Mouse (Mus musculus) spleen, postnatal 4 days (tissue): Measurements from ENCODE around the gene Hoxa4.

Source experiments
- DNase-seq, 2 experiments: peaks; one replicate each; pipeline ENCODE4 v3.0.0; 2022; ENCODE audit warnings: low spot score in 2 of 2

Hoxa4 gene

DNA sequence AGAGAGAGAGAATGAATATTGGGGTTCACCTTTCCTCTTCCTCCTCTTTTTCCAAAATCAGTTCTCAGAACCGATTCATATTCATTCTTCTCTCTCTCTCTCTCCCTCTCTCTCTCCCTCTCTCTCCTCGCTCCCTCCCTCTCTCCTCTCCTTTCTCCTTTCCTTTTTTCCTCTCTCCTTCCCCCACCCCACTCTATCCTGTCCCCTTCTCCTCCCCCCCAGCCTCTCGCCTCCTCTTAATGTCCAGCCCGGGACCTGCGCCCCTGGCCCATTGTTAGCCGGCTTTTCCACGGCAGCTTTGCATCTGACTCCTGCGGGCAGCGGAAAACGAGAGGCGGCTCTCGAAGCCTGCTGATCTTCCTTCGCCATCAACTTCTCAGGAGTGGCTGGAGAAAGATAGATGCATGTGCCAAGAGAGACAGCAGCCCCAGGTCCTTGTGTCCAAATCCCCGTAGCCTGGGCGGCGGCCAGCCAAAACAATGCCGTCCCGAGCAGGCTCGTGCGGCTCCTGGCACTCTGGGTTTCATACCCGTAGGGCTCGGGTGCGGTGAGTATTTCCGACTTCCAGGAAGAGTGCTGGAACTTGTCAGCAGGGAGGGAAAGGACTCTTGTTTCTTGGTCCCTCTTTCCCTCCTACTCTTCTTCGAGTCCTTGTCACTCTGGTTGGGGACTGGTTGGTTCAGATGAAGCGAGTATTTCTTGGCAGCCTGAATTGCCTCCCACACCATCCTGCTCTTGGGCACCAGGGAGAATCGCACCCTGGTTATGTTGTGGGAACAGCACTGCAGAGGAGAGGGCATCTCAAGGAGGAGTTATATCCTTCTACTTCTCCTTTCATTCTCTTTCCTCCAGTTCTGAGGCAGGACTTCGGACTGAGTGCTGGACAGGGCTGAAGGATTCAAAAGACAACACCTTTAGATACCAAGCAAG lies 25.8 kb downstream of the Hoxa4 start:
- DNase-seq: peak in 1 of 2 experiments; percentile 56

DNA sequence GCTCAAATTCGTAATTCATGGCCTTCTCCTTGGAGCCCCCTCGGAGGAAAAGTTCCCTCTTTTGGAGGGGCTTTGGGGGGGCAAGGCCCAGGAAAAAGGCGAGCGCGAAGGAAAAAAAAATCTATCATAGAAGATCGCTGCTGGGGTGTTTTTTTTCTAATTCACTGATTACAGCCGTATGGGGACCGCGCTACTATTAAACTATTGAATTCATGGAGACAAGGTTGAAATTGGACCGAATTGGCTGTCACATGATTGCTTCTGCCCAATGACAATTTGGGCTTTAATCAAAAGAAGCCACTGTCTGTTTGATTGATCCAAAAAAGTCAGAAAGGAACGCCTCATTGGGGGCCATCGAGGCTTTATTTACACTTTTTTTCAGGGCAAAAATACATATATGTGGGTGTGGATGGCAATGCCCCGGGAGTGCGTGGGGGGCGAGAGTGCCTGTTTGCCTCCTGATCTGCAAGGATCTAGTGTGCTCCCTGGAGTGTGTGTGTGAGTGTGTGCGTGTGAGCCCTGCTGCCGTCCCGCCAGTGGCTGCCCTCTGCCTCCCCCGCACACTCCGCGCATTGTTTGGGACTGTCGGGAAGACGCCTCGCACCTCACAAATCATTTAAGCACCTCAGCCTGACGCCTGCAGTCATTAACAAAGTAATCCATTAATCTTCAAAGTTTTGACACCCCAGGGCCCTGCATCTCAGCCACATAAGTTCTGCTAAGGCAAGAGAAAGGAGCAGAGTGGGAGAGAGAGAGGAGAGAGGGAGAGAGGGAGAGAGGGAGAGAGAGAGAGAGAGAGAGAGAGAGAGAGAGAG lies 26.7 kb downstream of the Hoxa4 start, which contains the start of gene Hoxa2:
Gene Hoxa2, minus strand, starts transcription at position 206 of the 815 bp plus-strand sequence.
- DNase-seq: peak in 1 of 2 experiments; percentile 61

DNA sequence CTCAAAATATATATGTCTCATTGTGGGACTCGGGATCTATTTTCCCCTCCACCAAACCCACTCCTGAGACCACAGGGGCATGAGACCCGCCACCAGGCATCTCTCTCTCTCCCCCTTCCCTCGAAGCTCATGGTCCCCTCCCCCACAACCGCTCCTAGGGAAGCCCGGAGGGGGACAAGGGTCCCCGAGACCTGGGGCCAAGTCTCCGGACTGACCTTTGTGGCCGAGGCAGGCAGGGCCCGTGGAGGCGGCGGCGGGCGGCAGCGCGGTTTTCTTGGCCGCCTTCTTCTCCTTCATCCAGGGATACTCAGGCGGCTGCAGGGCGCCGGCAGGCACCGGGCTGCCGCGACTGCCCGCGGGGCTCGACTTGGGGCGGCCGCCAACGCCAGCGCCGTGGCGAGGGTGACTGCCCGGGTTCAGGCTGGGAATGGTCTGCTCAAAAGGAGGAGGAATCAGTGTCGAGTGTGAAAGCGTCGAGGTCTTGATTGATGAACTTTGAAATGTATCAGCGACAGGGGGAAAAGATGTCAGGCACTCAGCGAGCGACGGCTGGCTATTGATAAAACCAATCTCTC lies 27.4 kb downstream of the Hoxa4 start:
- DNase-seq: peak in 1 of 2 experiments; percentile 59

DNA sequence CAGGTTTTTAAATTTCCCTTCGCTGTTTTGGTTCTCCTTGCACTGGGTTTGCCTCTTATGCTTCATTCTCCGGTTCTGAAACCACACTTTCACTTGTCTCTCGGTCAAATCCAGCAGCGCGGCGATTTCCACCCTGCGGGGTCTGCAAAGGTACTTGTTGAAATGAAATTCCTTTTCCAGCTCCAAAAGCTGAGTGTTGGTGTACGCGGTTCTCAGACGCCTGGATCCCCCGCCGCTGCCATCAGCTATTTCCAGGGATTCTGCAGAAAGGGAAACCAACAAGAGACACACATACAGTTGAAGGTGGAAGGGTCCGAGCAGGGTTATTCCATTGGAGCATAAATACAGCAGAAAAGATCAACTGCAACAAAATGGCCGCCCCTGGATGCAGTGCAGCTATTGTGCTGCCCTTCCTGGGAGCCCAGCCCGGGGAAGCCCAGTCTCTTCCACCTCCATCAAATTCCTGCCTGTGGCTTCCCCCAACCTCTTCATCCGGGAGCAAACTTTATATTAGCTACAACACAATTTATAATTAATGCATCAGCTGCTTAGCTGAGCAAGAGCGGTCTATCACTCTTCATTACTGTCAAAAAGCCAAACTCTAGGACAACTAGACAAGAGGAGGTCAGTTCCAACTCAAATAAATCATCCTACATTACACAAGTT lies 28.1 kb downstream of the Hoxa4 start:
- DNase-seq: no peak

DNA sequence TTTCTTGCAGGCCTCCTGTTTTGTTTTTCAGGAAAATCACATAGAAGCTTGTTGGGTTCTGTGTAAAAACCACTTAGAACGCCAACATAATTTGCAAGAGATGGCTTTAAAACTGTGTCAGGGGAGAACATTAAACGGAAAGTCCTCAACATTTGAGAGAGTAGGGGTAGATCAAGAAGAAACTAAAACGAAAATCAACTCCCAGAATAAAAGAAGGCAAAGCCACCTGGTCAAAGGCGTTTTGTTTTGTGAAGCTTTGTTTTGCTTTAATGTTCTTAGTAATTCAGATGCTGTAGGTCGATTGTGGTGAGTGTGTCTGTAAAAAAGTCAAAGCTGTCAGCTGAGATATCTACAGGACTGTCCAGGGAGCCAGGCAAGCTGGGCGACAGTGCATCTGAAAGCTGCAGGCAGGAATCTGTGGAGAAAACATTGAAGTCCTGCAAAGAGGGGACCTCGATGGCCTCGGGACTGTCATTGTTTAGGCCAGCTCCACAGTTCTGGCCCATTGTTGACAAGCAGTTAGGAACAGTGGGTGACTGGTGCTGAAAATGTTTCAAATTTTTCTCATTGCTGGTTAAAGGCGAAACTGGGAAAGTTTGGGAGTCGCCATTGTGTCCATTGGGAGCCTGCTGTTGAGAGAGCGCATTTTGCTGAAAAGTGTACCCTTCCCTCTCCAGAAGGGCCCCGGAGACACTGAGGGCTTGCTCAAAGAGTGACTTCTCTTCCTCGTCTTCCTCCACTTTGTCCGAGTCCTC lies 28.8 kb downstream of the Hoxa4 start:
- no peak for DNase-seq

DNA sequence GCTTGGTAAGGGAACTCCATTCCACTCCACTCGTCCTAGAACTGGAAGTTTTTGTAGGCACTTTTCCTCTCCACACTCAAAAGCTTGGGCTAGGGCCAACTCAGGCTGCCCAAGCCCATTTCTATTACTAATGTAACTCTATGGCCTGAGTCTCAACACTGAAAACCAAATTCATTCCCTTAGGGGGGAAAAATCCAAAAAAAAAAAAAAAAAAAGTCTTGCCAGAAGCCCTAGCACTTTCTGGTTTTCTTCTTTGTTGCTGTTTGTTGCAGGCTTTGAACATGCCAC lies 29.5 kb downstream of the Hoxa4 start:
- DNase-seq: no peak

DNA sequence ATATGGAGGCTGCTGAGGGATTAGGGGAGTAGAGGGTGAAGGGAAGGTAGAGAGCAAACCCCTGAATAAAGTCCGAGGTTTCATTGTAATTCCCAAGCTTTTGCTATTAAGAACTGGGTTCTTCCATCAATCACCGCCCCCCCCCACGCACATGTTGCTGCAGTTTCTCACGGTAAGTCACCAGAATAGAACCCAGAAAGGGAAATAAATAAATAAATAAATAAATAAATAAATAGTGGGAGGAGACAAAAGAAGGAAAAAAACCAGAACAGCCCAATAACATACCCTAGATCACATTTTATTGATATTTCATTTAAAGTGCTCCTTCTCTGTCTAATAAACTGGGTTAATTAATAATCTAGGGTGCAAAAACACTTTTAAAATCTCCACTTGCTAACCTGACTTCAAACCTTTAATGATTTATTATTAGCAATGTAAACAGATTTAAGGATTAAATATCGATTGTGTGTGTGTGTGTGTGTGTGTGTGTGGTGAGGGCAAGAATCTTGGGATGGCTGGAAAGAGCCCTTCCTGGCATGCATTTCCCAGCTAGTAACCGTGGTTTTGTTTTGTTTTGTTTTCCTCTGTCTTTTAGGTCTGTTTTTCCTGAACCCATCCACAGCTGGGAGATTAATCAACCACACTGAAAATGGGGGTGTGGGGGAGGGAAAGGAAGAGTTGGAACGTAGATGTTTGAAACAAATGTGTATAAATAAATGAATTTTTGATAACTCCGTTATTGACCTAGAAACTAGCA lies 30.0 kb downstream of the Hoxa4 start:
- DNase-seq: no peak

DNA sequence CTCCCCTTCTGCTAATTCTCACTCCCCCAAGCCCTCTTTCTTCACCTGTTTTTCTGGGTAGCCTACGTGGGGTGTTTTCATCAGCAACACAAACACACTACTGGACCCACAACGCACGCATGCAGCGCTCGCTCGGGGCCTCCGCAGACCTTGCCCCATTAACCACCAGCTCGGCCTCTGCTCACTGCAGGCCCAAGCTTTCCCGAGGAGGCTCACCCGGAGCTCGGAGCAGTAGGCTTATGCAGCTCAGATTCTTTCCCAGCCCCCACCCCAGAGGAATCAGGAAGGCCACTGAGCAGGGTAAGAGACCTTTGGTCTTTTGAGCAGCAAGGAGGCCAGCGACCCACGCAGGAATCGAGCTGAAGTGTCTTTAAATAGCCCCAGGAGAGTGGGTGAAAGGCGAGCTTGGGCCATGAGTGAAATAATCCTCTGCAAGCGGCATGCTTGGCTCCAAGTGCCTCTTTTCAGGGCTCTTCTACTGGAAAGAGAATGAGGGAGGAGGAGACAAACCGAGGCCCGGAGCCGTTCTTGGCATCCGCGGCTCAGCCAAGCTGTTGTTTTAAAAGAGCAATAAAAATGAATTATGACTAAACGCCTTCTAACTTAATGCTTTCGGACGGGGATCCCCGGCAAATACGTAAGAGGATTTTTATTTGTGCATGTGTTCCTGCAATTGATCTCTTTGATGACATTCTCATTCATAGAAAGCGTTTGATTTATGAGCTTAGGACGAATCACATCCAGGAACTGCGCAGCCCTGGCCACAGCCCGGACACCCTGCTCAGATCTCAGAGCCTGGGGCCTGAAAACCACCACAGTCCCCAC lies 30.8 kb downstream of the Hoxa4 start:
- peak in 1 of 2 experiments; percentile 55 for DNase-seq

DNA sequence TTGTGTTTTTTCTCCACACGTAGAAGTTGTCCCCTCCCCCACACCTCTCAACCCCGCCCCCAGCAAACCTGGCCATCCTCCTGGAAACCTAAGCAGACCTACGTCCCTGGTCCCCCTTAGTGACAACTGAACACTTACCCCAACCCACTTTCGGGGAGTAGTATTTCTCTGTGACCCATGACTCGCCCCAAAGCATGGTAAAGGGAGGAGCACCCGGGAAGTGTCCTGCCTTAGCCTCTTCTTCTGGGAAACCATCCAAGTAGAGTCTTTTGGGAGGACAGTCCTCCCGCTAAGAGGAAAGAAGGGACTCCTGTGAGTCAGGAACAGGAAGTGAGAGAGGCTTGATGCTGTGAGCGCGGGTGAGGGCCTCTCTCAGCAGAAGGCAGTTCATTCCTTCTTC lies 31.6 kb downstream of the Hoxa4 start:
- peak in 1 of 2 experiments; percentile 55 for DNase-seq

DNA sequence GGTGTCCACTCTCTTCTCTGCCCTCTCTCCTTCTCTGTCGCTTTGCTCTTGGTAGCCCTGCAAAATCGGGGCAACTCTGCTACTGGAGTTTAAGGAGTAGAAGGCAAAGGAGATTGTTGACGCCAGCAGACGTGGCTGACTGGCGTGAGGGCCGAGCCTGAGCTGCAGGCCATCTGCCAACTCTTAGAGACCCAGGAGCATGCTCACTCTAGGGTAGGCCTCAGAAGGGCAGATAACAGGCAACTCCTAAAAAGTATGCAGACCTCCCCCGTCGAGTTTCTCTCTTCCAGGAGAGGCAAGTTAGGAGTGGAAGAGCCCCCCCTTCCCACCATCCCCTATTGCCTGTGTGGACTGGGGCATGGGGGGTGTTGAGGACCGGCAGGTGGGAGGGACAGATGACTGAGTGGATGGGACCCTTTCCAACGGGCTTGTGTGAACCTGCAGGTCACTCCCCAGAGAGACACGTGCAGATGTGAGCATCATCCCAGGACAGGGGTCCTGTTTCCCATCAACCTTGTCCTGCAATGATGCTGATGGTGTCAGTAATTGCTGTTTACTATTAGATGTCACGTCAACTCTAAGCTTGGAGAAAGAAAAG lies 32.3 kb downstream of the Hoxa4 start:
- peak in 1 of 2 experiments; percentile 52 for DNase-seq

DNA sequence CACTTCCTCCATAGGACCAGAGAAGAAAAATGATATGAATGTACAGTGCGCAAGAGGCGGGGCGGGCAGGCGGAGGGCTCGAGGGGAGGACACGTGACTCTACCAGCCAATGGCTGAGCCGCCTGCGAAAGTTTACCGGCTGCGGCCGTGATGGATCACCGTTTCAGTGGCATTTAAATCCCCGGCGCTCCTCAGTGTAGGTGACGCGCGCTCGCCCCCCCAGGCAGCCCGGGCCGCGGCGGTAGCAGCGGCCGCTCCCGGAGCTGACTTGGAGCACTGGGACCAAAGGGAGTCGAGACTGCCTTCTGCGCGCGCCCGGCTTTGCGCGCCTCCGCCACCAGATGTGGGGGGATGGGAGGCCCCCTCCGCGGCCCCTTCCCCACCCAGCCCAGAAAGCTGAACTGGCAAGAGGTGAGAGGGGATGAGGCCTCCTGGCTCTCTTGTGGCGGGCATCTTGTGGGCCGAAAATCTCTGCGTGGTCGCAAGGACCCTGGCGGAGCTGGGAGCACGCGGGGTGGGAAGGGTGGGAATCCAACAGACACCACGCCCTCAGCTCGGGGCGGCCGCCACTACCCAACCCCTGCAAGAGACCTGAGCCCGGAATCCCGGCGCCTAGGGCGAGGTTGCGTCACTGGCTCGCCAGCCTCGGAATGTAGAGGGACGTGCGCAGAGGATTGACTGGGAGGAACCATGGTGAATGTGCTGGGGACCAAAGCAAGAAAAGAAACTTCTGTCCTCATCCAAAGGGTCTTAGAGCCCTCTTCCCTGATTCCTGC lies 33.1 kb downstream of the Hoxa4 start, which contains the start of gene Hoxa1:
Gene Hoxa1, minus strand, starts transcription at position 42 of the 776 bp plus-strand sequence.
- DNase-seq: peak in 1 of 2 experiments; percentile 50

DNA sequence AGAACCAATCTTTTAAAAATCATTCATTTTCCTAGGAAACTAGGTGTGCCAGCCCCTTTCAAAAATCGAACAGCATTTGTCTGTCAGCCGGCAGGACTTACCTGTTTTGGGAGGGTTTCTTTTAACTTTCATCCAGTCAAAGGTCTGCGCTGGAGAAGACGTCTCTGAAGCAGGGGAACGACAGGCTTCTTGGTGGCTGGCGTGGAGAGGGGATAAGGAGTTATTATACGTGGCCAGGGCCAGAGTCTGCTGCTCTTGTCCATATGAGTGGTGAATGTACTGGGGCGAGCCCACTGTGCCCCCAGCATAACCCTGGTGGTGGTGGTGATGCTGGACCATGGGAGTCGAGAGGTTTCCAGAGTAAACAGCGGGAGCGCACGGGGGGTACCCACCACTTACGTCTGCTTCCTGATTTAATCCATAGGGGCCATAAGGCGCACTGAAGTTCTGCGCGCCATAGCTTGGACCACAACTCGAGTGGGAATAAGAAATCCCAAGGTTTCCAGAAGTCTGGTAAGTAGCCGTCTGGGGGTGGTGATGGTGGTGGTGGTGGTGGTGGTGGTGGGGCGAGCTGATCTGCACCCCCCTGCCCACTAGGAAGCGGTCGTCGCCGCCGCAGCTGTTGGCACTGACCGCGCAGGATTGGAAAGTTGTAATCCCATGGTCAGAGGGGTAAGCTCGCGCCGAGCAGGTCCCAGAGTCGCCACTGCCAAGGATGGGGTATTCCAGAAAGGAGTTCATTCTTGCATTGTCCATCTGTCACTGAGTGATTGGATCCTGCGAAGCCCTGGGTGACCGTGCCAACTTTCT lies 33.9 kb downstream of the Hoxa4 start:
- no peak for DNase-seq

DNA sequence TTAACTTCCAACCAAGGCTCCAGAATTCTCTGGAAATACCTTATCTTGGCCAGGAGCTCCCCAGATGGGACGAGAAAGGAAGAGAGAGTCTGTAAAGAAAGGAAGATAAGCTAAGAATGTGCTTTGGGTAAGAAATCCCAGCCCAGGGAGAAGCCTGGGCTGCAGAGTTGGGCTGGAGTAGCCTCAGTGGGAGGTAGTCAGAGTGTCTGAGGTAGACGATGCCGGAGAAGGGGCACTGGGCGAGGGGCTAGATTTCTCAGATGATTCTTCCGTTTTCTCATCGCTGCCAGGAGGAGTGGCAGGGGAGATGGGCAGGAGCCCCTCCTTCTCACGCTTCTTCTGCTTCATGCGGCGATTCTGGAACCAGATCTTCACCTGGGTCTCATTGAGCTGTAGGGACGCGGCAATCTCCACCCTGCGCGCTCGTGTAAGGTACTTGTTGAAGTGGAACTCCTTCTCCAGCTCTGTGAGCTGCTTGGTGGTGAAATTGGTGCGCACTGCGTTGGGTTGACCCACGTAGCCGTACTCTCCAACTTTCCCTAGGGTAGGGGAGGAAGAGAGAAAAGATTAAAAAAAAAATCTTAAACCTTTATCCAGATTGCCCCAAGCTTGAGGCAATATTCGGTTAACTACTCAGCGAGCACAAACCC lies 34.9 kb downstream of the Hoxa4 start:
- no peak for DNase-seq

DNA sequence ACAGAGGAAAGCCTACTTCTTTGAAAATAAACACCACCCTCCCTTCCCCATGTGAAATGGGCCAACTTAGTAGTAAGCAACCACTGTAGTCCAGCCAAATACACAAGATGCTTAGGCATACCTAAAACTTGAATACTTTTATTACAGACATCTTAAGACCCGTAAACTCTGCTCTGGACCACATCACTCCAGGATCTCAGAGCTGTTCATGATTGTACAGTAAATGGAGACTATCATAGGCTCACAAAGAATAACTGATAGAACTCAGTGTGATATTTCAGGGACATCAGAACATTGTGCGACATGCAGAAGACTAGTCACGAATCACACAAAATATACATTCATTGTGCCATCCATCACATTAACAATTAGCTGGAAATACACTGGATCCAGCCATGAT lies 36.1 kb downstream of the Hoxa4 start:
- no peak for DNase-seq

DNA sequence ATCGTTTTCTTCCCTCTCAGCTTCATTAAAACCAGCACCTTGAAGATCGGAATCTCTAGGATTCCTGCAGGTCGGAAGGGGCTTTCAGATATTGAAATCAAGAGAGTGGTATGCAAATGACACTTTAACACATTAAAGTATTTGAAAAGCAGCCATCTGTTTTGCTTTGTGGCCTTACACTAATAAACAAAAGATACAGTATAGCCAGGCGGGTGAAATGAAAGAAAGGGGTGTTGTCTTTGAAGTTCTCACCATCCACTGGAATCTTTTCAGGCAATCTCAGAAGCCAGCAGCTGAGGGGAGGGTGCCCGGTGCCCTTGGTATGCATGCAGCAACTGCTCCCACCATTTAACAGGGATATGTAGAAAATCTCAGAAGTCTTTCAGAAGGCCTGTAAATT lies 37.5 kb downstream of the Hoxa4 start:
- no peak for DNase-seq

DNA sequence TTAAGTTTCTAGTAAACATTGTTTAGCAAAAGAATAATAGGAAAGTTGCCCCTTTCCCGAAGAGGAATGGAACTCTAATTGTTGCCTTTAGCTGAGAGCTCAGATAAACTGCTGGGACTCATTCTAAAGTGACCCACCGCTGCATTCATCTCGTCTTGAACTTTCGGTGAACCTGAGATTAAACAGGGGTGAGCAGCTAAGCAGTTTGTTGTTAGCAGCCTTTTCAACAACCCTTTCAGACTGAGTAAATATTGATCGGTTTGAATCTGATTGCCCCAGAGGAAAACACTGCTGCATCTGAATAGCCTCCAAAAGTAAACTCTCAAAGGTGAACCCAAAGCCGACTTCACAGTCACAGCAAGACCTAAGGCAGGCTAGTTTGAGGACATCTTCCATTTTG lies 38.3 kb downstream of the Hoxa4 start:
- DNase-seq: no peak
